Mouse (Mus musculus) cerebellum, adult 11-12 months (tissue): ENCODE measurements around the gene Sash1.
A peak's percentile ranks its signal among the peaks of the same experiment; 100 is the strongest.

Experiments
- DNase-seq: peaks from one replicate; pipeline ENCODE4 v3.0.0; 2022

Gene Sash1

GRCm38 (mm10) chr10:8785451-8786145 is 100.3 kb downstream of the Sash1 start:
- no peak for DNase-seq

- no peak for DNase-seq
These were observed 103.9 kb downstream of the Sash1 start for GRCm38 (mm10) chr10:8781876-8782372.

GRCm38 (mm10) chr10:8779842-8780241 is 106.0 kb downstream of the Sash1 start:
- no peak for DNase-seq

GRCm38 (mm10) chr10:8778845-8779244 is 107.0 kb downstream of the Sash1 start:
- no peak for DNase-seq

- no peak for DNase-seq
These were observed 108.2 kb downstream of the Sash1 start for GRCm38 (mm10) chr10:8777552-8778253.

- DNase-seq = no peak
These were observed 109.1 kb downstream of the Sash1 start for GRCm38 (mm10) chr10:8776791-8777190.

GRCm38 (mm10) chr10:8775794-8776193 is 110.1 kb downstream of the Sash1 start:
- no peak for DNase-seq

- DNase-seq = no peak
These were observed 113.2 kb downstream of the Sash1 start for GRCm38 (mm10) chr10:8772464-8773209.

- no peak for DNase-seq
These were observed 114.8 kb downstream of the Sash1 start for GRCm38 (mm10) chr10:8770931-8771653.

- DNase-seq = no peak
These were observed 117.2 kb downstream of the Sash1 start for GRCm38 (mm10) chr10:8768654-8769053.

GRCm38 (mm10) chr10:8767381-8767780 is 118.5 kb downstream of the Sash1 start:
- no peak for DNase-seq

GRCm38 (mm10) chr10:8765922-8766522 is 119.8 kb downstream of the Sash1 start:
- no peak for DNase-seq

GRCm38 (mm10) chr10:8762771-8763170 is 123.1 kb downstream of the Sash1 start:
- no peak for DNase-seq

- DNase-seq = no peak
These were observed 123.6 kb downstream of the Sash1 start for GRCm38 (mm10) chr10:8762209-8762701.

- DNase-seq = no peak
These were observed 124.2 kb downstream of the Sash1 start for GRCm38 (mm10) chr10:8761656-8762055.

GRCm38 (mm10) chr10:8760598-8760997 is 125.3 kb downstream of the Sash1 start:
- DNase-seq = no peak

- DNase-seq = no peak
These were observed 126.6 kb downstream of the Sash1 start for GRCm38 (mm10) chr10:8759228-8759627.

- DNase-seq = no peak
These were observed 128.4 kb downstream of the Sash1 start for GRCm38 (mm10) chr10:8757429-8757931.

GRCm38 (mm10) chr10:8756604-8757354 is 129.1 kb downstream of the Sash1 start:
- no peak for DNase-seq

- DNase-seq = no peak
These were observed 132.5 kb downstream of the Sash1 start for GRCm38 (mm10) chr10:8753377-8753776.

- DNase-seq = peak; percentile 11
These were observed 133.4 kb downstream of the Sash1 start for GRCm38 (mm10) chr10:8752436-8752835.
